Mouse (Mus musculus) cerebellum, adult 2 months (tissue): ENCODE measurements around the gene Disp3.

Experiments used
- CTCF ChIP-seq: fragments of 200-500 bp; IDR thresholded peaks from 2 replicates; pipeline ENCODE4 v1.5.1; 2011; ENCODE audit warnings: low read depth, mild to moderate bottlenecking, control low read depth, low read length, moderate library complexity, borderline replicate concordance; ENCODE audit not compliant: insufficient read depth
- POLR2A ChIP-seq: fragments of 200-500 bp; IDR thresholded peaks from 2 replicates; pipeline ENCODE4 v1.6.1; 2011; ENCODE audit warnings: low read length, control low read depth, borderline replicate concordance; ENCODE audit not compliant: insufficient read depth

GRCm38 (mm10) chr4:148319366-148319765 lies 31.6 kb upstream of the Disp3 start:
- TF ChIP-seq CTCF: no peak
- no peak for TF ChIP-seq POLR2A
